Mouse (Mus musculus) heart, postnatal 14 days (tissue): ENCODE data around the gene Dnm3. TPM values are rescaled to one million over a fixed set of nuclear protein-coding genes. Genes with fewer than 3 reads are reported as not detected.

ENCODE experiments used
- microRNA-seq, 2 experiments: library from miRNA; unstranded; fragments of <30 nt; microRNA quantifications; one replicate each; pipeline ENCODE4 v1.2.0; 2021 to 2022
- total RNA-seq, 2 experiments: library from RNA; stranded (reverse); gene quantifications; 2 replicates each; pipeline ENCODE4 v1.2.3; 2021

Dnm3 gene
- total RNA-seq, 2 experiments from 2014 or later = 11.1 to 14.9 TPM

Small RNAs within 50 kb of the gene (microRNA-seq; reads per million reads assigned to microRNA genes)
- gene Mir199a-2 (0.60 to 5.6 reads per million in 2 experiments), gene Mir214 (63.6 to 2,928 reads per million in 2 experiments)

Other genes with a start within 250 kb of the Dnm3 start
- 1 to 10 TPM; 4.6 to 5.9 TPM for gene Mettl13, start 70.5 kb upstream of the Dnm3 start, total RNA-seq
- gene Vamp4, start 92.5 kb upstream of the Dnm3 start, total RNA-seq = 10 to 100 TPM; 19.1 to 20.3 TPM
- gene Myoc, start 161.1 kb upstream of the Dnm3 start, total RNA-seq = 1 to 10 TPM in 1 of 2 experiments, under 1 TPM in 1; 0.71 to 1.3 TPM
- not detected for gene Myocos, start 180.2 kb upstream of the Dnm3 start, total RNA-seq